Mouse (Mus musculus) cortical plate, adult 2 months (tissue): ENCODE data around the gene Ncapg2.

Experiments
- CTCF ChIP-seq: fragments of 200-500 bp; IDR thresholded peaks from 2 replicates; pipeline ENCODE4 v1.5.1; 2011; ENCODE audit warnings: mild to moderate bottlenecking, control low read depth, low read length; ENCODE audit not compliant: insufficient read depth; ENCODE audit errors: extremely low read depth
- POLR2A ChIP-seq: fragments of 200-500 bp; IDR thresholded peaks from 2 replicates; pipeline ENCODE4 v1.6.1; 2011; ENCODE audit warnings: mild to moderate bottlenecking, low read length, control low read depth; ENCODE audit not compliant: insufficient read depth; ENCODE audit errors: extremely low read depth

GRCm38 (mm10) chr12:116468348-116468747 is 63.1 kb downstream of the Ncapg2 start:
- no peak for TF ChIP-seq CTCF
- TF ChIP-seq POLR2A, result no peak
